Mouse (Mus musculus): Measurements from ENCODE around the gene Ttll5.

DNA sequence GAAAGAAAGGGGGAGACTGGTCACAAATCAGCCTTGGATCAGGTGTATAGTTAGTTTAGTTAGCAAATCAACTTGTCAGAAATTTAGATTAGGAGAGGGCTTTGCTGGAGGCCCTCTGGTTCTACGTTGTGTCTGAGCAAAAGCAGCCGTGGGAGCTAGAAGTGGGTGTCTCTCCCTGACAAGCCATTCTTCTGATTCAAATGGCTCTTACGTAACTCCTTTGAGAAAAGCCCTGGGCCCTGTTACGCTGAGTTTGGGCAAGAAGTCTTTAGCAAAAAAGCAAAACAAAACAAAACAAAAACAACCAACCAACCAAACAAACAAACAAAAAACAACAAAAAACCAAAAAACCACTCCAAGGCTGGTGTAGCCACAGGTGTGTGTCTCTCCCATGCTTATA lies 266.3 kb downstream of the Ttll5 start:
- no peak for TF ChIP-seq CTCF (IDR thresholded peaks at IDR 0.05; ENCODE audit: low read depth)
- no peak for TF ChIP-seq EP300 (IDR thresholded peaks at IDR 0.05; ENCODE audit: low read depth)

Data from liver, embryonic 14.5 days (tissue).